Mouse (Mus musculus): Measurements from ENCODE around the gene Xpnpep1. TPM values are rescaled to one million over a fixed set of nuclear protein-coding genes. Genes with fewer than 3 reads are reported as not detected.

Xpnpep1 gene
- polyA plus RNA-seq, 1 experiment from 2014 or later, result 159 TPM

DNA sequence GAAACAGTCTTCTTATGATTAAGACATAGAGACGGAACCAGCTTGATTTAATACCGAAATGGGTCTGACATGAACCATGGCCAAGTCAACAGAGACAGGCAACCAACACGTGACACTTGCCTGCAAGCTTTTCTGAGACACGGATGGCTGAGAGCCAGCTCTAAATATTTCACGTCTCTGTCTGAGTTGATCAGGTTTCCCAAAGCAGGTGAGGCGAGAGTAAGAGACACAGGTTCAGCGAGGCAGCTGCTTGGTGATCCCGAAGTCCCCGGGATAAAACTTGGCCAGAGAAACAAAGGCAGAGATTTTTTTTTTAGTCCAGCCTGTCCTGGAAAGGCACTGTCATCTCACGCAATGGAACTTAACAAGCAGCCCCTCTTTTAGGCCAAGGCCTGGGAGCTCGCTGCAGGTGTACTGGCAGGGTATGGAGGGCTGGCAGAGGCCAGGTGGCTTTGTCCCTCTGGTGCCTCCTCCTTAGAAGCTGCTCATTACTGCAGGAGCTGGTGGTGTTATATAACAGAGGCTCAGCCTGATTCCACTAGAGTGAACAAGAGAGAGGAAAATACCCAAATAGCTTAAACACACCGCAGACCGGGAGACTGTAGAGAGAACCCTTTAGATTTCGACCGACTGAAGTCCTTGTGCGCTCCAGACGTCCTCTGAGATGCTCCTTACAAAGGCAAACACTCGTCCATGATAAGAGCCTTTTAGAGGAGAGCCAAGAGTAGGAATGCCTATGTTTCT is 36.4 kb upstream of the Xpnpep1 start:
- WGBS, result 80% methylated on average over 18 of the region's 18 CpGs
- no peak for DNase-seq (ENCODE audit: low spot score)

DNA sequence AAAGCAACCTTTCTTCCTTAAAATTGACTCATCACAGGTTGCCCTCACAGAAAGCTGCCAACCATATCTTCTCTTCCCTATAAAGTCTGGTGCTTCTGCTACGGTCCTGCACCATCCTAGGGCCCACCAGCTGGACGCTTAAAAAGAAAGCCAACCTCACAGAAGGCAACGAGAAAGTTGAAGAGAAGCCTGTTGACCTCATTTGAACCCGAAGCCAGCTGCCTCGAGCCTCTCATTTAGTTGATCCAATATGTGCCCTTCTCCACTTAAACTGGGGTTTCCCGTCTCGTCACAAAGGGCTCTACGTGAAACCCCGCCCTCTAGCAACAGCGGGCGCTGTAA is 35.9 kb upstream of the Xpnpep1 start:
- peak overlapping the region; percentile 53; the same call in 1 of the 2 replicates for H3K27ac ChIP-seq (replicated peaks)
- DNase-seq (ENCODE audit: low spot score), result no peak
- 81% methylated on average over 11 of the region's 11 CpGs for WGBS

More for the DNA sequence above, 36.4 kb upstream of the Xpnpep1 start:
- Histone ChIP-seq H3K36me3 (replicated peaks) (no peaks in the 10 kb centered on the region), H3K9me3 (no peaks in the 10 kb centered on the region), H3K27ac (replicated peaks) (peak overlapping the region; percentile 53; the same call in 1 of the 2 replicates), H3K27me3 (replicated peaks; ENCODE audit: low read depth, poor library complexity, severe bottlenecking) (no peaks in the 10 kb centered on the region), H3K4me3 (no peak overlapping the region), H3K4me1 (peaks cover 51% of the 10 kb centered on the region)

DNA sequence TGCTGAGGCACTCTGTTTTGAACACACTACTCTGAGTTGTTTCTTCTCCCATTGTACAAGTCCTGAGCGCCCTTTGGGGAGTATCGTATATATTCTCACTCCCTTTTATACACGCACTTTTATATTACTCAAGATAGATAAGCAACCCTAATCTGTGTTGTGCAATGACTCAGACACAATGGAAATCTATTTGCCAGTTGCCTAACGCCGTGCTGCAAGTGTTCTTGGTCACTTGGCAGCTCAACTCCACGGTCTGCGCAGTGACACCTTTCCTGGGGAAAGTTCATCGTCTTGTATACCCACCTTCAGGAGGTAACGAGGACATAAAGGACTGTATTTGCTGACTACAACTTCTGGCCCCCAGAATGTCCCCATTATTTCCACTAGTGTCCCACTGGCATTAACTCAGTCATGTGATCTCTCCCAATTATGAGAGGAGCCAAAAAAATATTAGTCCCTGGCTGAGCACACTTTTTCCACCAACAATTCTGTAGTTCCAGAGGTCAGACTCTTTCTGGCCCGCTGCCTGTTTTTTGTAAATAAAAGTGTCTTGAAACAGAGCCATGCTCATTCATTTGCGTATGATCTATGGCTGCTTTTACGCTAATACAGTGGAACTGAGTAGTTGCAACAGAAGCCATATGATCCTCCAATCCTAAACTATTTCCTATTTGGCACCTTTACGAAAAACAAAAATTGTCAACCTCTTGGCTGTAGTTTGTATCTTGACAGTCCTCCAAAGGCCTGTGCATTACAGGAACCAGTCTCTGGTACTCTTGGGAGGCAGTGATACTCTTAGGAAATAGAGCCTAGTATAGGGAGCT is 35.1 kb upstream of the Xpnpep1 start:
- Histone ChIP-seq H3K27ac (replicated peaks) (no peak overlapping the region; the same call in 1 of the 2 replicates), H3K36me3 (replicated peaks) (no peaks in the 10 kb centered on the region), H3K27me3 (replicated peaks; ENCODE audit: low read depth, poor library complexity, severe bottlenecking) (no peaks in the 10 kb centered on the region), H3K9me3 (no peaks in the 10 kb centered on the region), H3K4me3 (no peak overlapping the region), H3K4me1 (peaks cover 47% of the 10 kb centered on the region)
- WGBS, result 95% methylated on average over 13 of the region's 13 CpGs
- no peak for DNase-seq (ENCODE audit: low spot score)

More for the DNA sequence above, 35.9 kb upstream of the Xpnpep1 start:
- H3K4me3 ChIP-seq, result no peak overlapping the region
- H3K27me3 ChIP-seq (replicated peaks; ENCODE audit: low read depth, poor library complexity, severe bottlenecking), result no peaks in the 10 kb centered on the region
- H3K36me3 ChIP-seq (replicated peaks), result no peaks in the 10 kb centered on the region
- peaks cover 50% of the 10 kb centered on the region for H3K4me1 ChIP-seq
- H3K9me3 ChIP-seq, result no peaks in the 10 kb centered on the region

DNA sequence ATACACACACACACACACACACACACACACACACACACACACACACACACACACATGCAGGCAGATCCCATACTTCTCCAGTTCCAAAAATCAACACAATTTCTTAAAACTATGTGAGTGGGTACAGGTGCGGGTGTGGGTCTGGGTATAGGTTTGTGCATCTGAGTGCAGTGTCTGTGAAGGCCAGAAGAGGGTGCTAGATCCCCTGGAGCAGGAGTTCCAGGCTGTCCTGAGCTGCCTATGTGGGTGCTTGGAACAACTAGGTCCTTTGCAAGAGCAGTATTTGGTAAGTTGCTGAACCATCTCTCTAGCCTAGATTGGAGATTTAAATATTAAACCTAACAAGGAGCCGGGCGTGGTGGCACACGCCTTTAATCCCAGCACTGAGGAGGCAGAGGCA is 33.5 kb upstream of the Xpnpep1 start:
- no peak for DNase-seq (ENCODE audit: low spot score)
- 97% methylated on average over 4 of the region's 4 CpGs for WGBS
- no peak overlapping the region for H3K4me3 ChIP-seq

DNA sequence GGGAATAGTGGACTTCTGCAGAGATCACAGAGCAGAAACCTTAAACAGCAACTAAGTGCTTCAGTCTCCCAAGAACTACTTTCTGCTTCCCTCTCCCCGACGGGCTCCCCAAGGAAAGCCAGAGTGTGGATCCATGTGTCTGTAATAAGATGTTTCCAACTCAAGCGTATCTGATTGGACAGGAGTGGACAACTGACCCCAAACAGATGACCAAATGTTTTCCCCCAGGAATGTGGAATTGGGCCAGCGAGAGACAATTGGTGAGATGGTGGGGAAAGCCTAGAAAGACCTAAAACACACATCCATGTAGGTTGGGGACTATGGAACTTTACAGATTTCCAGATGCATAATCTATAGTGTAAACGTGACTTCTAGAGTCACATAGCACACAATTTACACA is 32.4 kb upstream of the Xpnpep1 start:
- Histone ChIP-seq H3K36me3 (replicated peaks) (no peaks in the 10 kb centered on the region), H3K4me1 (peaks cover 35% of the 10 kb centered on the region), H3K4me3 (no peak overlapping the region), H3K27ac (replicated peaks) (peak overlapping the region; percentile 61), H3K9me3 (no peaks in the 10 kb centered on the region), H3K27me3 (replicated peaks; ENCODE audit: low read depth, poor library complexity, severe bottlenecking) (no peaks in the 10 kb centered on the region)
- DNase-seq (ENCODE audit: low spot score), result no peak
- 80% methylated on average over 5 of the region's 5 CpGs for WGBS

More for the DNA sequence above, 33.5 kb upstream of the Xpnpep1 start:
- Histone ChIP-seq H3K27me3 (replicated peaks; ENCODE audit: low read depth, poor library complexity, severe bottlenecking) (no peaks in the 10 kb centered on the region), H3K4me1 (peaks cover 41% of the 10 kb centered on the region), H3K27ac (replicated peaks) (no peak overlapping the region), H3K9me3 (no peaks in the 10 kb centered on the region), H3K36me3 (replicated peaks) (no peaks in the 10 kb centered on the region)

DNA sequence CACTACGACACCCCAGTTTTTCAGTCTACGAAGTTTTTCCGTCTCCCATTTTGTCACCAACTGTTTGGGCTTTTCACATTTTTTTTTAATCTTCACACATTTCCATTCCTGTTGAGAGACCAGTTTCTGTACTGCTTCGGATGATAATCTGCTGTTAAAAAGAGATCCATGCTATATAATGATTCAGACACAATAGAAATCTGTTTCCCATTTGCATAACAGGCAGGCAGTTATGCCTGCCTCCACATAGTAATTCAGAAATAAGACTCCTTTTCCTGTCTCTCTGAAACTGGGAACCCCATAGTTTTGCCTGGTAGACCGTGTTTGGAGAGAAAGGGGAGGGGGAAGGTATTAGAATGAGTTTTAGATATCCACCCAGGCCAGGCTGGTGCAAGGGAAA is 31.6 kb upstream of the Xpnpep1 start:
- Histone ChIP-seq H3K27ac (replicated peaks) (peak overlapping the region; percentile 61; the same call in 1 of the 2 replicates), H3K9me3 (no peaks in the 10 kb centered on the region)
- WGBS, result 67% methylated on average over 5 of the region's 5 CpGs

DNA sequence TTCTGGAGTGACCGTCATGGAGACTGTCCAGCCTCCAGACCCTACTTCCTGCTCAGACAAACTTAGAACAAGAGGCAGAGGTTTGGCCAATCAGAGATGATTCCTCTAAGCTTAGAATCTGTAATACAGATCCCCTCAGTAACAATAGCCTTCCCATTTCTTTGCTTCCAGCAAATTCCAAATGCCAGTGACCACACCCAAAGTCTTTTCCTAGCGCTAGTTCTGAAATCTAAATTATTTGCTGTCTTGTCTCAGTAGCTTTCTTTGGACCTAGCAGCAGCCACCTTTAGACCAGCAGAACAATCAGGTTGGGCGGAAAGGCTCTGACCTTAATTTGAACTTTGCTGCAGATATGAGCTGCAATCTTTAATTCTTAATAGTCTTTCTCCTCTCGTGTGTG is 30.9 kb upstream of the Xpnpep1 start:
- H3K27me3 ChIP-seq (replicated peaks; ENCODE audit: low read depth, poor library complexity, severe bottlenecking), result no peaks in the 10 kb centered on the region
- peaks cover 35% of the 10 kb centered on the region for H3K4me1 ChIP-seq
- H3K36me3 ChIP-seq (replicated peaks), result no peaks in the 10 kb centered on the region
- no peak for DNase-seq (ENCODE audit: low spot score)
- no peak overlapping the region for H3K4me3 ChIP-seq
- WGBS, result 81% methylated on average over 4 of the region's 4 CpGs
- H3K9me3 ChIP-seq, result no peaks in the 10 kb centered on the region
- H3K27ac ChIP-seq (replicated peaks), result no peak overlapping the region

More for the DNA sequence above, 31.6 kb upstream of the Xpnpep1 start:
- H3K4me3 ChIP-seq, result no peak overlapping the region
- H3K36me3 ChIP-seq (replicated peaks), result no peaks in the 10 kb centered on the region
- H3K4me1 ChIP-seq, result peaks cover 34% of the 10 kb centered on the region
- H3K27me3 ChIP-seq (replicated peaks; ENCODE audit: low read depth, poor library complexity, severe bottlenecking), result no peaks in the 10 kb centered on the region
- DNase-seq (ENCODE audit: low spot score), result no peak

DNA sequence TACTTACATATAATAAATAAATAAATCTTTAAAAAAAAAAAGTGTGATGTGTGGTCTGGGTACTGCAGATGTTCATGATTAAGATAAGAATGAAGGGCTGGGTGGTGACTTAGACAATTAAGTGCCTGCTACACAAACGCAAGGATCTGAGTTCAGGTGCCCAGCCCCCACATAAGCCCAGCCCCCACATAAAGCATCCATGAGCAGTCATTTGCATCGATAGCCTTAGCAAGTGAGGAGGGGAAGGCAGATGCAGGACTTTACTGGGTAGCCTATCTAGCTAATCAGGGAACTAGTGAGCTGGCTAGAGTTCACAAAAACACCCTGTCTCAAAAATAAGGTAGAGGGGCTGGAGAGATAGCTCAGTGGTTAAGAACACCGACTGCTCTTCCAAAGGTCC is 29.4 kb upstream of the Xpnpep1 start:
- H3K4me3 ChIP-seq, result no peak overlapping the region
- H3K9me3 ChIP-seq, result no peaks in the 10 kb centered on the region
- WGBS, result 71% methylated on average over 3 of the region's 3 CpGs
- H3K36me3 ChIP-seq (replicated peaks), result no peaks in the 10 kb centered on the region
- peaks cover 47% of the 10 kb centered on the region for H3K4me1 ChIP-seq
- no peaks in the 10 kb centered on the region for H3K27me3 ChIP-seq (replicated peaks; ENCODE audit: low read depth, poor library complexity, severe bottlenecking)
- no peak for DNase-seq (ENCODE audit: low spot score)
- H3K27ac ChIP-seq (replicated peaks), result no peak overlapping the region

DNA sequence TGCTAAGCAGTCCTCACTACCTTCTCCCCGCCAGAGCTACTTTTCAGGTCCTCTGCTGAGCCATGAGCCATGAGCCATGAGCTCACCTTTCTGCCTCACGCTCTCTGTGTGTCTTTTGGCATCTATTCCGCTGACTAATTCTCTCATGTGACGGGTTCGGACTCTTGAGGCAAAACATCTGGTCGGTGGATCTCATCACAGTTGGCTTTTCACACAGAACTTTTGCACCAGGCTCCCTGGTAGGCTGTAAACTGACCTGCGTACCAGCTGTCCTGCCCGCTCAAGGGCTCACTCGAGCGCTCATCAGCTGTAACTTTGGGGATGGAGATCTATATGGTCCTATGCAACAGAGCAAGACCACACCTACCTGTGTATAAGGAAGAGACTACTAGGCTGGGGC is 26.9 kb upstream of the Xpnpep1 start:
- DNase-seq (ENCODE audit: low spot score), result peak; percentile 48
- Histone ChIP-seq H3K4me3 (0 out of 2 replicates have a peak overlapping the region, but pooled peaks have one; percentile 13), H3K36me3 (replicated peaks) (no peaks in the 10 kb centered on the region), H3K27me3 (replicated peaks; ENCODE audit: low read depth, poor library complexity, severe bottlenecking) (no peaks in the 10 kb centered on the region), H3K27ac (replicated peaks) (peak overlapping the region; percentile 67), H3K4me1 (peaks cover 58% of the 10 kb centered on the region), H3K9me3 (no peaks in the 10 kb centered on the region)
- WGBS, result 47% methylated on average over 10 of the region's 10 CpGs

DNA sequence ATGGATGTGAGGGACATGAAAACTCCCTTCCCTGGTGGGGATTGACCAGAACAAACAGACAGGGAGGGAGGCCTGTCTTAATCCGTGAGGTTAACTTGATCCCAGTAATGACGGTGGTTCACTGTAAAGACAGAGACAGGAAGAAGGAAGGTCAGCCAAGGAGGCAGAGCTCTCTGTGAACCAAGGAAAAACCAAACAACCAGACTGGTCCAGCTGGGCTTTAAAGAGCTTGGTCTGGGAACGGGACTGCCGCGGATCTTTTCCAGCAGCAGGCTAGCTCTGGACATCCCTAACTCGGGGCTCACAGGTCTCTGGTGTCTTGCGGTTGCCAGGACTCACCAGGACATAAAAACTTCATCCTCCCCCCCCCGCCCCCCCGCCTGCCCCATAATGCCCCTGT is 26.5 kb upstream of the Xpnpep1 start:
- H3K27ac ChIP-seq (replicated peaks), result peak overlapping the region; percentile 67
- DNase-seq (ENCODE audit: low spot score), result no peak
- peaks cover 54% of the 10 kb centered on the region for H3K4me1 ChIP-seq
- 36% methylated on average over 9 of the region's 9 CpGs for WGBS
- H3K4me3 ChIP-seq, result 0 out of 2 replicates have a peak overlapping the region, but pooled peaks have one; percentile 13
- H3K36me3 ChIP-seq (replicated peaks), result no peaks in the 10 kb centered on the region
- H3K27me3 ChIP-seq (replicated peaks; ENCODE audit: low read depth, poor library complexity, severe bottlenecking), result no peaks in the 10 kb centered on the region
- H3K9me3 ChIP-seq, result no peaks in the 10 kb centered on the region

DNA sequence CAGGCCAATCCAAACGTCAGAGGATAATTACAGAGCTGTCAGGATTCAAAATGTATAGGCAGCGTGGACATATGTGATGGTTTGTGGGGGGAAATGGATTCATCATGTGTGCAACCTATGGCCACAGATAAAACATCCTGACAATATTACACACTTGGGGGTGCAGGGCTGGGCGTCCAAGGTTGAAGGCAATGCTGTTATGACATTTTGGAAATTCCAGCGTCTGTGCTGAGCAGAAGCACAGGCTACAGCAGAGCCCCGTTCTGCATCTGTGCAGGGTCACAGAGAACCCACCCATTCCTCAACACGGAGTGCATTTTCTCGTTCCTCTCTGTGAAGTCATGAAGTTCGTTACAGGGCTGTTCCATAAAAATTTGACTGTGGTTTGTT is 25.0 kb upstream of the Xpnpep1 start:
- Histone ChIP-seq H3K4me3 (no peak overlapping the region), H3K4me1 (peaks cover 46% of the 10 kb centered on the region), H3K9me3 (no peaks in the 10 kb centered on the region), H3K36me3 (replicated peaks) (no peaks in the 10 kb centered on the region), H3K27me3 (replicated peaks; ENCODE audit: low read depth, poor library complexity, severe bottlenecking) (no peaks in the 10 kb centered on the region), H3K27ac (replicated peaks) (peak overlapping the region; percentile 79)
- DNase-seq (ENCODE audit: low spot score), result peak; percentile 43
- 42% methylated on average over 8 of the region's 8 CpGs for WGBS

DNA sequence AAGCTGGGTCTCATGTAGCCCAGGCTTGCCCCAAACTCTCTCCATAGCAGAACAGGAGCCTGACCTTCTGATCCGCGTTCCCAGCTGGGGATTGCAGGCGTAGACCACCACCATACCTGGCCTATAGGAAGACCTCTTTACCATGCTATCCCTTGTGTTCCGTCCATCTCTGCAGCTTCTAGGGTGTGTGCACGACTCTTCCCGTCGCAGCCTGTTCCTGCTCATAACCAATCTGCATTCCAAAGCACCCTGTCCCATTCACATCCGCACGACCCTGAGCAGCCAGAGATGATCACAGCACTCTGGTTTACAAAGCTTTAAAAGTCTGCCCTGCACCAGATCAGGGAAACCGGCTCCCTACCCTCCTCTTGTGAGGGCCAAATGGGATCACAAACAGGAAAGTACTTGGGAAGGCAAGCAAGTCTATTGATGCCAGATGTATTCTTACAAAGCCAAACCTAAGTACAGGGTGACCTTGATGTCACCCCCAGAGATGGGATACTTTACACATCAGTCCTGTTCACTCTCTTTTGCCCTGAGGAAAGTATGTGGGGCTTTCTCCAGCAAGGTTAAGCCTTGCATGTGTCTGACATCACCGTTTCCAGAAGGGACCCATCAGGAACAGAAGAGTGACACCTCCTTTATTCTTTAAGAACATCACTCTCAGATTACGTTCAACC is 24.4 kb upstream of the Xpnpep1 start:
- peak overlapping the region; percentile 79 for H3K27ac ChIP-seq (replicated peaks)
- H3K9me3 ChIP-seq, result no peaks in the 10 kb centered on the region
- H3K4me1 ChIP-seq, result peaks cover 51% of the 10 kb centered on the region
- H3K4me3 ChIP-seq, result 0 out of 2 replicates have a peak overlapping the region, but pooled peaks have one; percentile 2
- 43% methylated on average over 12 of the region's 12 CpGs for WGBS
- DNase-seq (ENCODE audit: low spot score), result peak; percentile 63
- H3K27me3 ChIP-seq (replicated peaks; ENCODE audit: low read depth, poor library complexity, severe bottlenecking), result no peaks in the 10 kb centered on the region
- no peaks in the 10 kb centered on the region for H3K36me3 ChIP-seq (replicated peaks)
